Mouse (Mus musculus): Measurements from ENCODE around the gene Actr8. TPM values are rescaled to one million over a fixed set of nuclear protein-coding genes. Genes with fewer than 3 reads are reported as not detected.

The Actr8 gene
- polyA plus RNA-seq, 1 experiment from 2014 or later, result 59.4 TPM

DNA sequence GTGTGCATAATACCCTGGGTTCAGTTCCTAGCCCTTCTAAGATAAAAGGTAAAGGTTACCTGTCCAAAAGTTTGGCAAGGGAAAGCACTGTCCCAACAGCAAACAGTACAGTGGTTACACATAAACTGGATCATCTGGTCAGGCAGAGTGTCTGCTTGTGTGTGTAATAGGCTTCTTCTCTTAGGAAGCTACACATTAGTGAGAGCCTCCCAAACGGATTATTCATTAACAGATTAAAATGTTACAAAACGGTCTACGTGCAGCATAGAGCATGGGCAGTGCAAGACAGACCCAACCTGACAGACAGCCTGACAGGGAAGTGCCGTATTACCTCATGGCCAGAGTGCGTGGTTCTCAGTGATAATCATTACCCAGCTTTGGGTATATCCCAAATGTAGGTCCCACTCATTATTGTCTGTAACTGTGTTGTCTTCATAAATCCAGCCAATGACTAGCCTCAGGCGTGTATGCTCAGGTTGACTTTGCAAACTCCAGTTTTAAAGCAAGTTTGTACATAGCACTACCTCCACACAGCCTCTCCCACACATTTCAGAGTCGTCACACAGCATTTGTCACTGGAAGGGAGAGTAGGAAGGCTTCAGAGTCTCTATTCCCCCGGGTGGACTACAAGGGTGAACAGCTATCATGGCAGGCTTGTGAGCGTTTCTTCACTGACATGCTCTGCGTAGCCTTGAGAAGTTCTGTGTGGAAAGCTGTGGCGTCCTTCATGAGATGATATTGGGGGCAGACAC lies 18.0 kb downstream of the Actr8 start:
- Histone ChIP-seq H3K27ac (ENCODE audit: low read depth) (no peak overlapping the region), H3K4me2 (no peak overlapping the region), H3K4me3 (ENCODE audit: low read depth, low read length) (no peak overlapping the region), H3K27me3 (ENCODE audit: insufficient read depth, low read length) (no peaks in the 10 kb centered on the region), H3K36me3 (ENCODE audit: insufficient read depth) (peaks cover 61% of the 10 kb centered on the region), H3K9me3 (ENCODE audit: low read depth, low read length) (no peaks in the 10 kb centered on the region), H3K9ac (no peak overlapping the region), H3K4me1 (ENCODE audit: insufficient read depth) (no peaks in the 10 kb centered on the region)
- ATAC-seq (ENCODE audit: insufficient read depth) (no peak), DNase-seq (no peak)
- no peak for TF ChIP-seq CTCF (IDR thresholded peaks at IDR 0.05; ENCODE audit: low read depth)
- WGBS, result 83% methylated on average over 11 of the region's 11 CpGs

DNA sequence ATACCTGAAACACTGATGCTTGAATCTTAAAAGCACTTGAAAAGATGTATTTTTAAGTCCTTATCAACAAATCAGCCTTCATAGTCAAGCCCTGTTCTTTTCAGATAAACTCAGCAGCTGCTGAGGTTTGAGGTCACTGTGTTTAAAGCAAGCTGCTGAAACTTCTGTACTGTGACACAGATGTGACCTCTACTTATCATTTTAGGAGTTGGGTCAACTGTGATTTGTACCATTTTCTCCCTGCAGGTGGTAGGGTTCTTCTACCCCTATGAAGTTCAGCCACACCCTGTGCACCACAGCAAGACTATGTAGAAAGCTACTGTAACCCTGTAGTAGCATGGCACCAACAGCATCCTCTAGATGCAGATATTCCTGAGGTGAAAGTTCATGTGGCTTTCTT lies 19.2 kb downstream of the Actr8 start:
- no peak for ATAC-seq (ENCODE audit: insufficient read depth)
- H3K9ac ChIP-seq, result no peak overlapping the region
- H3K27me3 ChIP-seq (ENCODE audit: insufficient read depth, low read length), result no peaks in the 10 kb centered on the region
- TF ChIP-seq CTCF (IDR thresholded peaks at IDR 0.05; ENCODE audit: low read depth), result no peak
- no peak overlapping the region for H3K27ac ChIP-seq (ENCODE audit: low read depth)
- H3K4me3 ChIP-seq (ENCODE audit: low read depth, low read length), result no peak overlapping the region
- no peaks in the 10 kb centered on the region for H3K9me3 ChIP-seq (ENCODE audit: low read depth, low read length)
- H3K4me1 ChIP-seq (ENCODE audit: insufficient read depth), result no peaks in the 10 kb centered on the region
- H3K36me3 ChIP-seq (ENCODE audit: insufficient read depth), result peaks cover 49% of the 10 kb centered on the region
- H3K4me2 ChIP-seq, result no peak overlapping the region
- no peak for DNase-seq

DNA sequence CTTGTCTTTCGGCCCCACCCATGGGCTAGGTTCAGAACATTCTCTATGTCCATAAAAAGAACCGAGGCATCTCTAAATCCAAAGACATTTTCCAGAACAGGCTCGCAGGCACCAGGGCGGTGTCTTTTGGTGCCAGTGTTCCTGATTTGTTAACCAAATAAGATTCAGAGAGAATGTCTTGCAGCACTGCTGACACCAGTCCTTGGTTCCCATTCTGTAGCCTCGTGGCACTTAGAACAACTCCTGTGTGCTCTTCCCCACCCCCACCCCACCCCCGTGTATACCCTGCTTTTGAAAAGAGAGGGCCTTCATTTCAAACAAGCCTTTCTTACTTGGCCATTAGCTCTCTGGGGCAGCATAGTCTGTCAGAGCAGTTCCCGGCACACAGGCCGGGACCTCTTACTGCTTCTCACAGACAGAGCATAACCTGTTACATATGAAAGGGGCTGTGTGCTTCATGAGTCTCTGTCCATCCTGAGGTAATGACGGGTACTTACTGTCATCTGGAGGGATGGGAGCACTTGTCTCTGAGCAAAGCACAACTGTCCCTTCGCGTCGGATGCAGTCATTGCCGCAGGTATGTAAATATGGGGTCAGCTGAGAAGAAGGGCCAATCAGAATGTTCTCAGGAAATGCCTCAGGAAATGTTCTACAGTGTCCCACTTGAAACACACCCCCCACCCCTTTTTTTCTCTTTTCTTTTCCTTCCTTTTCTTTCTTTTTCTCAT lies 20.8 kb downstream of the Actr8 start:
- no peak overlapping the region for H3K9ac ChIP-seq
- H3K4me2 ChIP-seq, result no peak overlapping the region
- DNase-seq, result no peak
- H3K27ac ChIP-seq (ENCODE audit: low read depth), result no peak overlapping the region
- no peak for ATAC-seq (ENCODE audit: insufficient read depth)
- 77% methylated on average over 13 of the region's 13 CpGs for WGBS
- H3K36me3 ChIP-seq (ENCODE audit: insufficient read depth), result peaks cover 34% of the 10 kb centered on the region
- TF ChIP-seq CTCF (IDR thresholded peaks at IDR 0.05; ENCODE audit: low read depth), result no peak
- H3K27me3 ChIP-seq (ENCODE audit: insufficient read depth, low read length), result no peaks in the 10 kb centered on the region
- no peak overlapping the region for H3K4me3 ChIP-seq (ENCODE audit: low read depth, low read length)
- no peaks in the 10 kb centered on the region for H3K9me3 ChIP-seq (ENCODE audit: low read depth, low read length)
- H3K4me1 ChIP-seq (ENCODE audit: insufficient read depth), result no peaks in the 10 kb centered on the region

DNA sequence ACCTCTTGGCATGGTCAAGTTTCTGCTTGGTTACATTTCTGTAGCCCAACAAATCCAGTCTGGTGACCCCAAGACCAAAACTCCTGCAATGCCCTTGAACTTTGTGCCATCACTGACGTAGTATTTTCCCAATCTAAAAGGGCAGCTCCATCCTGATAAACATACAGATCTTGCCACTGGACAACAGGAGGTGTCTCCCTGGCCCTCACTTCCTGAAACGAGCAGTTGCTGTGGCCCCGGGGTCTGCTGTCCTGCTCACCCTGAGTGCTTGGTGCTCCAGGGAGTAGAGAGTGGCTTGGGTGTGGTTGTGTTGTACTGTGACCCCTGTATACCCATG lies 21.3 kb downstream of the Actr8 start:
- ATAC-seq (ENCODE audit: insufficient read depth) (no peak; the same call in 1 of the 2 replicates), DNase-seq (no peak)
- Histone ChIP-seq H3K4me1 (ENCODE audit: insufficient read depth) (no peaks in the 10 kb centered on the region), H3K9me3 (ENCODE audit: low read depth, low read length) (no peaks in the 10 kb centered on the region), H3K4me2 (no peak overlapping the region), H3K27me3 (ENCODE audit: insufficient read depth, low read length) (no peaks in the 10 kb centered on the region), H3K4me3 (ENCODE audit: low read depth, low read length) (no peak overlapping the region), H3K9ac (no peak overlapping the region), H3K36me3 (ENCODE audit: insufficient read depth) (peaks cover 28% of the 10 kb centered on the region), H3K27ac (ENCODE audit: low read depth) (no peak overlapping the region)
- TF ChIP-seq CTCF (IDR thresholded peaks at IDR 0.05; ENCODE audit: low read depth), result no peak
- 80% methylated on average over 3 of the region's 3 CpGs for WGBS

DNA sequence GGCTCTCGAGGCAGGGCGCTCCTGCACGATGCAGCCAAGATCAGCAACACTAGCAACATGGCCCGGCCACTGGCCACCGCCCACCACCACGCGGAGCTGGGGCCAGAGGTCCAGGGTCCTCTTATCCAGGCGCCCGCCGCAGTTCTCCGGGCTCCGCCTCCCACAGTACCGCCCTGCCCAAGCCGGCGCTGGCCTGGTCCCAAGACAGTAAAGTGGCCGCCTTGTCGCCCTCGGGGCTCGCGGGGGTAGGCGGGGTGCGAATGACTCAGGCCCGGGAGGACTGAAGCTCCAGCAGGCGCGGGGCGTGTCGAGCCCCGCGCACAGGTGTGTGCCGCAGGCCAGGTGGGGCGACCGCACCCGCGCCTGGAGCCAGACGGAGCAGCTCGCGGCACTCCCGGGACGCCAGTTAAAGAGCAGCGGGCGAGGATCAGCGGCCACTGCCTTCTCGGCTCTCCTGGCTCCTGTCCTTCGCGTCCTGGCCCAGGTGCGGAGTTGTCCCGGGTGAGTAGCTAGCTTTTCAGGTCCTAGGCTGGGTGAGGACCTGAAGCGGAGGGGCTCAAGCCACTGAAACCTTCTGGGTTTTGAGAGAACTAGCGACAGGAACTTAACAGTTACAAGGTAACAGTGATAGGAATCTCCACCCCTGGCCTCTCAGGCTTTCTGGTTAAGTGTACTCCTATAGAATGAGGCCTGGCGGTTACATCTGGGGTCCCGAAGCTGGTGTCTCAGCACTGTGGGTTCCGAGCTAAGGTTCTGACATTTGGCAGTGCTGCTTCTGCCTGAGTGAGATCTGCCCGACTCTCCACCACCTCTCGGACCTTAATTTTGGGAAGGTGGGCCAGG lies 30.8 kb downstream of the Actr8 start, which contains the start of the genes Il17rb and Chdh:
Gene Il17rb, minus strand, starts transcription at position 164 of the 843 bp plus-strand sequence.
Gene Chdh, plus strand, starts transcription at position 291 of the 843 bp plus-strand sequence.
- peak within 1 kb of the TSS; percentile 88 for H3K4me2 ChIP-seq
- no peaks in the 10 kb centered on the region for H3K4me1 ChIP-seq (ENCODE audit: insufficient read depth)
- H3K9ac ChIP-seq, result peak within 1 kb of the TSS; percentile 52
- H3K36me3 ChIP-seq (ENCODE audit: insufficient read depth), result no peaks in the 10 kb centered on the region
- no peak for TF ChIP-seq CTCF (IDR thresholded peaks at IDR 0.05; ENCODE audit: low read depth)
- H3K9me3 ChIP-seq (ENCODE audit: low read depth, low read length), result no peaks in the 10 kb centered on the region
- H3K27ac ChIP-seq (ENCODE audit: low read depth), result no peak within 1 kb of the TSS
- peaks cover 23% of the 10 kb centered on the region for H3K27me3 ChIP-seq (ENCODE audit: insufficient read depth, low read length)
- H3K4me3 ChIP-seq (ENCODE audit: low read depth, low read length), result peak within 1 kb of the TSS; percentile 45
- WGBS, result 8% methylated on average over 54 of the region's 54 CpGs
- ATAC-seq (ENCODE audit: insufficient read depth) (peak; percentile 84), DNase-seq (peak; percentile 73)

DNA sequence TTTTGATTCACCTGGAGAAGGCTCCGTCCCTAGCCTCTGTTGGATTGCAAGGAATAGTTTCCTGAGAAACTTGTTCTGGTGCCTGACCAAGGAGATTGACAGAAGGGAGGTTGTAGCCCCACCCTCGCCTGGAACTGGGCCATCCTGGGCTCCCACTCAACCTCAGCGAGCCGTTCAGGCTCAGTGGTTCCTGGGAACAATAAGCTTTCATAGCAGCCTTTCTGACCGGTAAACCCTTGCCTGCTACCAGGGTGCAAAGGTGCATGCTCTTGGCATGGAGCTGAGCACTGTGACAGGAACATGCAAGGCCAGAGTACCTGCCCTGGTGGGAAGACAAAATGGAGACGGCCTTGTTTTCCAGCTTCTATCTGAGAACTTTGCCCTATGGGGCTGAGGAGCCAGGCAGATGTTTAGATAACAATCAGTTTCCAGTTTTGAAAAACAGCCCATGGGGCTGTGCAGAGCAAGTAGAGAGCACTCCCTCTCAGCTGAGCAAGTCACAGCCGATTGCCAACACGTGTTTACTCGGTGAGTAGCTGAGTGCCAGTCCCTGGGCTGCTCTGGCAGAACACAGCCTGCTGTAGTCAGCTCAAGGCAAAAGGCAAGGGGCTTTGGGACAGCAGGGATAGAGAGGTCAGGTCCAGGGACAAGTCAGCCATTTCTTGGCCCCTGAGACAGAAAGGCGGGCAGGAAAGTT lies 31.9 kb downstream of the Actr8 start:
- Histone ChIP-seq H3K9ac (no peak overlapping the region), H3K27me3 (ENCODE audit: insufficient read depth, low read length) (peaks cover 23% of the 10 kb centered on the region), H3K27ac (ENCODE audit: low read depth) (no peak overlapping the region), H3K9me3 (ENCODE audit: low read depth, low read length) (no peaks in the 10 kb centered on the region), H3K4me2 (no peak overlapping the region), H3K4me3 (ENCODE audit: low read depth, low read length) (no peak overlapping the region), H3K36me3 (ENCODE audit: insufficient read depth) (no peaks in the 10 kb centered on the region), H3K4me1 (ENCODE audit: insufficient read depth) (no peaks in the 10 kb centered on the region)
- ATAC-seq (ENCODE audit: insufficient read depth) (0 out of 2 replicates have a peak, but pooled peaks have one; percentile 23), DNase-seq (peak; percentile 50)
- WGBS, result 48% methylated on average over 10 of the region's 10 CpGs
- TF ChIP-seq CTCF (IDR thresholded peaks at IDR 0.05; ENCODE audit: low read depth), result no peak
